Mouse (Mus musculus): ENCODE results near the gene Shank2.

DNA sequence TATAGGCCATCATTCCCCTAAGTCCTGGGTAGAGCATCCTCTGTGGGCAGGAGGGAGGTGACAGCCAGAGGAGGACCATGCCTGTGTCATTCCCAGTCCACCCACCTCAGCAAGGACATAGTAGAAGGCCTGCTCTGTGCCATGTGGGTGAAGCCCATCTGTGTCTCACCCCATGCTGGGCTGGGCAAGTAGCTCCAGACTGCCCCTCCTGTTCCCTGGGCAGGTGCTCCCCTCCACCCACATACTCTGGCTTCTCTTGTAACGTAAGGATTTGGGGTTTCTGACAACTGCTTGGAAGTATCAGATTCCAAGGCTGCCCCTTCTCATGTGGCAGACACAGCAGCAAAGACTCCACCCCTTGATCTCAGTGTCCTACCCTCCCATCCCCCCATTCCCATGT is 227.7 kb downstream of the Shank2 start:
- TF ChIP-seq CTCF (IDR thresholded peaks at IDR 0.05; ENCODE audit: control insufficient read depth, insufficient read depth, insufficient read length) (no peak), MAX (IDR thresholded peaks at IDR 0.05) (no peak), USF1 (IDR thresholded peaks at IDR 0.05; ENCODE audit: low read depth) (no peak), CEBPB (IDR thresholded peaks at IDR 0.05; ENCODE audit: low read depth) (no peak), MYOD1 (IDR thresholded peaks at IDR 0.05; ENCODE audit: control insufficient read depth, insufficient read length, low read depth) (no peak), MYOG (IDR thresholded peaks at IDR 0.05; ENCODE audit: control insufficient read depth, extremely low read depth, insufficient read length) (no peak)
